Mouse (Mus musculus) urinary bladder, postnatal 4 days (tissue): ENCODE data around the gene Sema3a.
A peak's percentile ranks its signal among the peaks of the same experiment; 100 is the strongest.
"Not testable (repeated sequence)": the region's sequence is repeated elsewhere in the genome, so short reads cannot be mapped to it uniquely, and the experiment has no call there.

ENCODE experiments used
- DNase-seq, 2 experiments: peaks; one replicate each; pipeline ENCODE4 v3.0.0; 2021 to 2022; ENCODE audit warnings: low spot score in 2 of 2

Sema3a gene

DNA sequence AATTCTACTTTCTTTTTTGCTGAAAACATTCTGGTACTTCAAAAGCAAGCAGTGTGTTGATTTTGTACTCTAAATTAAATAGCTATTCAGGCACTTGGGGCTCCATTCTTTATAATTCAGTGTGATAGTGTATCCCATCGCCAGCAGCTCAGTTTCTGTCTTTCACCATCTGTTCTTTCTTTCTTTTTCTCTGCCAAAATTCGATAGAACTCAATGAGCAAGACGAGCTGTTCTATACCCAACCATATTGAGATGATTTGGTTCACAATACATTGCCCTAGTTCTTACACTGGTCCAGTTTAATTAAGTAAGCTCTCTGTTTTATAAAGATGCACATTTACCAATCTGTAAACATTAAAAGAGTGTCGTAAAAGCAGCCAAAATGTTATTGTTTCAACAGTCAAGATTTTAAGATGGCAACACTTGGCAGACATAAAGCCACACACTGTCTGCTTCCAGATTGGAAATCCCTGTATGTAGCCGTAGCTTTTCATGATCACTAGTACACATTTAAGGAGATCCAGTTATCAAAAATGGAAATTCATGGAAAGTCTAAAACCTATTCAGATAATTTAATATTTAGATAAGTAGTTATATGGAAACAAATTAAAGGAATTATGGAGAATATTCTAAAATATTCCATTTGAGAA, 296.2 kb downstream of the Sema3a start:
- no peak for DNase-seq

DNA sequence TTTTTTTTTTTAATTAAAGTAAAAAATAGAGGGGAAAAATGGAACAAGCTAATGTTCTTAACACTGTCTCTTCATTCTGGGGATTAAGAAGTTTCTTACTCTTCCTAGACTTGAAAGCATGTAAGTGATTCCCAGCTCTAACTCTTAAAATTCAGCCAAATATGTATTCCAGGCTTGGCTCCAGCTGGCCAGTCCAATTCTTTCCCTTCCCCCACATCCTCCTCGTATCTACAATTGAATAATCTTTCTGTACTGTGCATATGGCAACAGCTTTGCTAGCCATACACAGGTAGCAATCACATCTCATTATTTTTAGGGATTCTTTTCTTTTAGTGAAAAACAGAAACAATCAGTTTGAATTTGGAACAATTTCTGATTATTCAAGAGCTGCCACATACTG, 303.5 kb downstream of the Sema3a start:
- DNase-seq: no peak

DNA sequence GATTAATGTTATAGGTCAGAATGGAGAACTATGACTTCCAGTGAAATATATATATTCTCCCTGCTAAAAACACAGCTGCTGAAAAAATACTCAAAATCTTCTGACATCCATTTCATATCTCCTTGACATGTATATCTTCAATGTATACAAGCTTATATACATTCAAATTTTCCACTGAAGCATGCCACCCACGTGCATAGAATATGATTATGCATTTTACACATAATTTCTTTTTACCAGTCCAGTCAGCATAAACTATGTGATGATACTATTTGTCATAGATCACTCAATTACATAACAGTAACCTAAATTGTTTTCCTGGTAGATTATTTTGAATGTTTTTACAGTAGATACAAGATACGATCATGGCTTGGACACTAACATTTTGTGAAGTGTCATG, 306.6 kb downstream of the Sema3a start:
- no peak for DNase-seq

DNA sequence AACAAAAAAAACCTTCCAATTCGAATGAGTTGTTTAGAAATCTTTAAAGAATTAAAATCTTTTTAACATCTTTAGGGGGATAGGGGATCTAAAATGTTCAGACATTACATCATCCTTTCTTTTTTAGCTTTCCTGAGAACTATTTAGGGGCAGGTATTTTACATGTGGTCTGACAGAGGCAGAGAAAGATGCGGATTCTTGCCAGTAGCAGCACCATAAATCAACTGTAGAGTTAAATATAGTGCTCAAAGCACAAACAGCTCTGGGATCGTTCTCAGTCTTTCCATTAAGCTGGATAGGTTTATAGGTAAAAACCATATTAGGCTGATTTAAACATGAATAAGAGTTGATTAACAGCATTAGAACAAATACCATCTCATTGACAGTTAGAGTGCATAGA, 307.4 kb downstream of the Sema3a start:
- DNase-seq: no peak

DNA sequence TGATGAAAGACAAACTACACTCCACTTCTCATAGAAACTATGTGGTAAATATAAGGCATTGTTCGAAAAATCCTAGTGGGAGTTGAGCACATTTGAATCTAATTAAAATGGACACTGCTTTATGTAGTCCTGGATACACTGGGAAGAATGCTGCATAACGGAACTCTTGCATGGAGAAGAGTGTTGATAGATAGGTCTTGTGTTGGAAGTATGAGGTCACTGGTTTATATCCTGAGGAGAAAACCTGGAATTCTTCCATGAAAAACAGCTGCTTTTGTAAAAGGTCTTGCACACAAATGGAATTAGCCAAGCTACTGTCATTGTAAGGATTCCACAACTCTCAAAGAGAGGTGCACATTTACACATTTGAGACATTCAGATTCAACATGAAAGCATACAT, 308.1 kb downstream of the Sema3a start:
- DNase-seq: no peak

DNA sequence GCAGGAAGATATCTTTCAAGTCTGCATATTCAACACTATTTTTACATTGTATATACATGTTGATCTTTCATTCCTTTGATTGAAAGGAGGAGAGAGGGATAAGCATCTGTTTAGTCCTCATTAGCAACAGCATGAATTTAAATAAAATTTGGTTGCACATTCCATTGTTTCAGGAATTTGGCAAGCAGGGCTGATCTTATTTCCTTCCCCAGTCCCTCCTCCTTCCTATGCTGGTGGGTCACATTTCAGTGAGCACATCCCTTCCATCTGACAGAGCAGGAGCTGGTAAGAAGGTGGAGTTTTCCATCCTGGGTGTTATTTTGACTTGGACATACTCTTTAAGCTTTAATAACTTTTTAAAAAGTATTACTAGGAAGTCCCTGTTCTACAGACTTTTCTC, 315.9 kb downstream of the Sema3a start:
- DNase-seq: no peak

DNA sequence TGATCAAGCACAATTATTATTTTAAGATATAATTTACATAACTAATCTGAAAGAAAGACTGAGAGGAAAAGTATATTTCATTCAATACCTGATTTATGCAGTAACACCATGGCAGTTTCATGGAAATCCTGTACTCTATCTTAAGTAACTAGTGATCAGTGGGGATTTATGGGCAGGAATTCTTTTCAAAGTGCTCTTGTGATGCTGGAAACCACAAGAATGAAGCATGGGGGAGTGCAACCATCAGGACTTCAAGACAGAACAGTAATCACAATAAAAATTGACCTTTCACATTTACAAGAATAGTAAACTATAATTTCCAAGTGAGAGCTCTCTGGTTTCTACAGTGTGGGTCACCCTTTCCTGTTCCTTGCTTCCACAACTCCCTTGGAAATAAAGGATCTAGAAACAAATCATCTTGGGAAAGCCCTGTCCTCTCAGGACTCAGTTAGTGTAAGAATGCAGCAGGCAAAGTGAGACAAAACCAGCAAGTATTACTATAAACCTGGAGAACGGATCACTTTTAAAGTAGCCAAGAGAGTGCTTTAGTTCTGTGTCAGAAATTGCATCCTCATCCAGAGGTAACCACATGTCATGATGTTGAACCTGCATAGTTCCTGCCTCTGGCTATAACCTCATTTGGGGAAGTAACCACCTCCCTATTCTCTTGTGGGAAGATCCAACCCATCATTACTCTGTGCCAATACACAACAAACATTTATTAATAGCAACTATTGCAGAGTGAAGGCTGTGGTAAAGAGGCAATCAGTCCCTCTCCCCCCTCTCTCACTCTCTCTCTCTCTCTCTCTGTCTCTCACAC, 335.2 kb downstream of the Sema3a start:
- no peak for DNase-seq

DNA sequence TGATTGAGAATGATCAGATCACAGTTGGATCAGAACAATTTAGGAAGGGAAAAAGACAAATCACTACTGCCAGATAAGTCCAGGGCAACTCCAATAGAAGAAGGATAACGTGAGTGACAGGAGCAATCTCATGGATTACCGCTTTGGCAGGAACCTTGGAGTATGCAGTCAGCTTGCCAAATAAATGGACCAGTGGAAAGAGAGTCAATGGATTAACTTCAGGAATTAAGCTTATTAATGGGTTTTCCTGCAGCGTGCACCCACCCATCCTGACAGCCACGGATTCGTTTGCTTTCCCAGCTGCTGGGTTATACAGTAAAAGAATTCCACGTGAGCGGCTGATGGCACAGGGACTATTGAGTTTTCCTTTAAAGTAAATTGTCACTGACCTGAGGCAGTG, 343.6 kb downstream of the Sema3a start:
- no peak for DNase-seq

DNA sequence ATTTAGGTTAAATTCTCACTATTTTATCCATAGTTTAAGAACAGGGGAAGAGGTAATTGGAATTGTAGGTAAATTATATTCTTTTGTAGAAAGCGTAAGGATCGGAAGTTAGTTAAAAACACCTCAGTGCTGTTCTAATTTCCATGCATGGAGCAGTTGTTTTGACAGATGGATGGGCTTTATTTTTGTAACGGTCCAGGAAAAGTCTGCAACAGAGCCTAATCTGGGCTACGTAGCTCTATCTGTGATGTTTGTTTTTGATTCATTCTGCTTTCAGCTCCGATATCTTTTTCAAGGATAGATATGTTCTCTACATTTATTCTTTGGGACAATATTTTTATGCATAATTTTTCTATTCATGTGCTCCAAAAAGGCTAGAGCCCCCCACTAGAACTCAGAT, 344.2 kb downstream of the Sema3a start:
- no peak for DNase-seq

DNA sequence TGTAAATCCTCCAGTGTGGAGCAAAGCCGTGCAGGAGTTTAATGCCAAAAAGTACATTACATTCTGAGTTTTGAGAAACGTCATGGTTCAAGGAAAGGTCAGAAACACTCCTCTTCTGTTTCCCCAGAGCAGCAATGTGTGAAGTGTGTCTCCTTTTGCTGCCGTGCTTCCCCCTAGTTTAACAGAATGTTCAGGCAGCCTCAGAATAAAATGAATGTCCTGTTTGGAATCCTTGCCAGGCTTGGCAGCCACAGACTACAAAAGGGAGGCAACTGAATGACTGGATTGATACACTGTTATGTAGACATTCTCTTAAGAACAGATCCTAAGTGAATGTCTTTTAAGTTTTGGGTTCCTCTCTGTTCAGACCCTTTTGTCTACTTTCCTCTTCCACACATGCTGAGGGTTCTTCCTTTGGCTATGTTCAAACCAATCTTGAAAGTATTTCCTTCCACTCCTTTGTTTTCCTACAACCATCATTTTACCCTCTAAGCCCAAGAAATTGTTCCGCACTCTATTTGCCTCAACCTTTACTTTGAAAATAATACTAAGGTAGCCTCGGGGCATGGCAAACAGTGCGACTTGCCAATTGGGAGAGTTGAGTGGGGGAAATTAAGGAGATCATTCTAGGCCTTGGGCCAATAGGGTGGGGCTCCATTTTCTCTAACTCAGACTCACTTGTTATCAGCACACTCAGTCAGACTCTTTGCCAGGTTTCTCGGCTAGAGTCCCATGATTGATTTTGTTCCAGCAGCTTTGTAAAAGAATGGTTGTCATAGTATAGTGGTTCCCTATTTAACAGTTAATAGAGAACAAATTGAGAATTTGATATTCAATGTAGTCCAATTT, 345.1 kb downstream of the Sema3a start:
- DNase-seq: peak; percentile 21 to 60

DNA sequence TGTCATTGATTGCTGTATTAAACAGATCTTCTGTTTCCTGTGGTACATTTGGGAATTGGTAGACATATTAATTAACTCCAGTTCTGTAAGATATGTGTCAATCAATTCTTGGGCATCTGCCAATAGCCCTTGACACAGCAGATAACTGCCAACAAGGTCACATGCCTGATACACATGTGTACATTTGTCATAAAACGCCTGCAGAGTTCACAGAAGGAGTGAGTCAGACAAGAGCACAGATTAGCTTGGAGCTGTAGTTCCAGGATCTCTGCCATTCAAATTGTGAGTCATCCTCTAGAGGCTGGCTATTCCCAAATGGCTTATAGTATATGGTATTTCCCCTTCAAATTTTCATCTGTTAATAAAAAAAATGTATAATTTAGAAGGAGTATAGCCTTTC, 352.4 kb downstream of the Sema3a start:
- no peak for DNase-seq

DNA sequence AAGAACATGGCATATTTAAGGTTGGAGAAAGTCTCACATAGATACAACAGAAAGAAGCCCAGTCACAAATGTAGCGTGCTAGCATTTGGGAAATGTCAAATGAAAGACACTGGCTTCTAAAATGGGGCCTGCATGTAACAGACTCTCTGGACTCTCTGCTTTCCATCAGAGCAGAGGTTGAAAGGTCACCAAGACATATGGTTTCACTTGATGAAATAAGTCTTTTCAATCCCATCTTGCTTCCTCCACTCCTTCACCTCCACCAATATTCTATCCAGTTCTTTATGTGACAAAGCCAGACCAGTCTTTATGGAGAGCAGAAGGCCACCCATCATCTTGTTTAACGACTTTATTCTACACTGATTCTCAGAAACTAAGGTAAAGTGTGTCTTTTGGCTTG, 363.5 kb downstream of the Sema3a start:
- DNase-seq: no peak

DNA sequence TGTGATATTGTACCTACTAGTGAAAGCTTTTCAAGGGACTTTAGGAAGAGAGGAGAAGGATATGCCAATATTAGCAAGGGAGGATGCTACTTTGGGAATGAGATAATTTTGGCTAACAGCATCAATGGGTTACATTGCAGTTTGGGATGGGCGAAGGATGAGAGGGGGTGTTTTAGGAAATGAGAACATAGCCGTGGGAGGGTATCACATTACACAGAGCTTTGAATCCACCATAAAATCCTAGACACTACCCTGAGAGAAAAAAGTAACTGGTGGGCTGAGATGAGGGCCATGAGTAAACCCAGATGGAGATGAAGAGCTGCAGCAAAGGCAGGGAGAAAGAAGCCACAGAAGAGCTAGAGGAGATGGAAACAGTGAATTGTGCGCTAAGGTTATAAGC, 370.8 kb downstream of the Sema3a start:
- DNase-seq: not testable (repeated sequence)

DNA sequence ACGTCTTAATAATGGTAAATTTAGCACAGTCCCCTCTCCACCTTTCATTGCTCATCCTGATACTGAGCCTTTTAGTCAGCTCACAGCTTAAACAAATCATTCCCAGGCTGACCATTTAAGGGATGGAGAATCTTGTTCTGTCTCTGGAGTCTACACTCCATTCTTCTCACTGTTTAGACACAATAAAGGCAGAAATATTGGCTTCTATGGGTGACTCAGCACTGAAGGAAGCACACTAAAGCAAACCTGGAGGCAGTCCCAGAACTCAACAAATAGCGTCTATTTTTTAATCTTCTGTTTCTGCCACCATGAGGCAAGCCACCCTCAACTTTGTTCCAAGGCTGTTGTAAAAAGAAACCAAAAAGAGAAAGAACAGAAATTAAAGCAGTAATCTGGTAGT, 374.6 kb downstream of the Sema3a start:
- DNase-seq: no peak

DNA sequence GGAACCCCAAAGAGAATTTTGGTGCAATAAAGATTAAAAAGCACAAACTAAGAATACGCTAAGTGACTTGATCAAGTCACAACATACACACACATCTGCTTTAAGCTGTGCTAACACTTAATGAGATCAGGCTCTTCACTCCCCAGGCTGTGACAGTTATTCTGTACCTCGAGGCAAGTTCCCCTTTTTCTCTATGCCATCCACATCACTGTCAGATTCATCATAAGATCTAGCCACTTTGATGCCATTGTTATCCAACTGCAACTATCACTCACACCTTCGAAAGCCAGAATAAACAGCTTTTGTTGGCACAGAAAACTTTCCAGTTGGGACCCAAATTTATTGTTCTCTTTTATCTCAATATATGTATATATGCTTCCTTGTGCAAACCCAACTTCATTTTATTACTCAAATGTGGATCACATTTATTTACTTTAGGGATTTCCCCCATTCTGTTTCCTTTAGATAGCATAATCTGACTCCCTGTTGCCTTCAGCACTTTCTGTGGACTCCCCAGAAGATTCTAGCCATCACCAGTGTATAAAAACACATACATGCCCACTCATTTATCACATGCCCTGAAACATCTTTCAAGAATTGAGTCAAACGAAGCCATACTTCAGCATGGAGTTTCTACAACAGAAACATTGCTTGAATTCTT, 380.8 kb downstream of the Sema3a start:
- no peak for DNase-seq

DNA sequence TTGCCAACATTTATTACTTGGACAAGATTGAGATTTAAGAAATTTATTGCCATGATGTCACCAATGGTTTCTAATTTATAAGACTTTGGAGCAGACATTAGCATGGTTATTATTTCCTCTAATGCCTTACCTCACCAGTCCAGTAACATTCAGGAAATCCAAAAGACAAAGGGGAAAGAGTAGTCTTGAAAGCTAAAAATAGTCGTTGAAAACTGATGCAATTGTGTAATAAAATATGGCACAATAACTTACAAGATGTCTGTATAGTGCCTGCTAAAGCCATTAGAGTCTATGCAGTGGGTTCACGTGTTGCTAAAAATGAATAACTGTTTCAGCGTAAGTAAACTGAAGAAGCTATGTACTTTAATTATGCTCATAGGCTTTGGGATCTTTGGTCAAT, 383.9 kb downstream of the Sema3a start:
- no peak for DNase-seq

DNA sequence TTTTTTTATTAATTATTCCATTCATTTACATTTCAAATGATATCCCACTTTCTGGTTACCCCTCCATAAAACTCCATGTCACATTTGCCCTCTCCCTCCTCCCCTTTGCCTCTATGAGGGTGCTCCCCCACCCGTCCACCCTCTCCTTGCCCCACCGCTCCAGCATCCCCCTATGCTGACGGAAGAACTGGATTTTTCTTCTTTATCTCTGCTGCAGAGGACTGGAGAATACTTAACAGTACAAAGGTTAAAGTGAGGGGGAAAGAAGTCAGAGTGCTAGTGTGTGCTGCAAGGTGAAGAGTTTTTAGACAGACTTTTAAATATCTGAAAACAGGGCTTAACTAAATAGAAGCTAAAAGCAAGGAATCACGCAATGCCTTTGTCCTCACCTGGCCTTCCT, 391.8 kb downstream of the Sema3a start:
- no peak for DNase-seq

DNA sequence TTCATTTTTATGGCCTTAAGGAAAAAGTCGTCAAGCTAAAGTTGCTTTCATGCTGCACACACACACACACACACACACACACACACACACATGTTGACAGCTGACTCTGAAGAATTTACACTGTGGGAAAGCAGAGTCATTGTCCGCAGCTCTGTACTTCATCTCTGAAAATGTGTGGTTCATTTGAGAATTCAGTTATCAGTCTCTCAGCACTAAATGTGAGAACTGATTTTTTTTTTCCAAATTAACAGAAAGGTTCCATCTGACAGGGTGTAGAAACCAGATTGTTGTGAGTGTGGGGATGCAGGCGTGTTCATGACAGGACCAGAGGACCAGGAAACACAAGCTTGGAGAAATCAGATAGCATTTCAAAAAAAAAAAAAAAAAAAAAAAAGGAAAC, 400.4 kb downstream of the Sema3a start:
- no peak for DNase-seq

DNA sequence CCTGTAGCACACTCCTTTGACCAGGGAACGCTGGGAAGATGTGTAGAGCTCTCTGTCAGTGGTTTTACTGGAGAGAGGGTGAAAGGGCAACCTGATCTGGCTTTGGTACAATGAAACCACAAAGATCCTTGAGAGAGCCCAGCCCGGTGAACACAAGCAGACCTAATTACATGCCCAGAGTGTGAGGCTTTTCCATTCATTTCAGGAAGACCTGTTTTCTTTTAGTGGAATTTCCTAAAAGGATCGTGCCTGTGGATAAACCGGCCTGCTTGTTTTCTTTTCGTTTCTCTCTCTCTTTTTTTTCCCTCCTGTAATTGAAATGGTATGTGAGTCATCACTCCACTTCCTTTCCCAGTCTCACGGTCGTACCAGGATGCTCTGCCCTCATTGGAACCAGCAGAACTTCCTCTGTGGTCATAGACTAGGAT, 401.8 kb downstream of the Sema3a start:
- DNase-seq: no peak

DNA sequence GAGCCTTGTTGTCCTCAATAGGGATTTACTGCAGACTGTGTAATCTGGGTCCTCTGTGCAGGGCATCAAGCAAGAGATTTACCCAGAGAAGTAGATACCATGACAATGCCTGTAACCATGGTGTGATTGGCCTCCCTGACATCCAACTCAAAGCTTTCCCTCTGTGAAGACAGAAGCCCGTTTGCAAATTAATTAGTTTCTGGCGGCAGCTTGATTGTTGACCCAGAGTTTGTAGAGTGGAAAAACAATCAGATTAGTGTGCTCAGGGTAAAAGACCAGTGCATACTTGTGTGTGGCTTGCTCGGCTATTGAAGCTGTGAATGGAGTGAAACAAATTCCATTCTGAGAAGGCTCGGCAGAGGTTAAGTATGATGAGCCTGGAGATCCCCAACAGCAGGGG, 404.0 kb downstream of the Sema3a start:
- no peak for DNase-seq

DNA sequence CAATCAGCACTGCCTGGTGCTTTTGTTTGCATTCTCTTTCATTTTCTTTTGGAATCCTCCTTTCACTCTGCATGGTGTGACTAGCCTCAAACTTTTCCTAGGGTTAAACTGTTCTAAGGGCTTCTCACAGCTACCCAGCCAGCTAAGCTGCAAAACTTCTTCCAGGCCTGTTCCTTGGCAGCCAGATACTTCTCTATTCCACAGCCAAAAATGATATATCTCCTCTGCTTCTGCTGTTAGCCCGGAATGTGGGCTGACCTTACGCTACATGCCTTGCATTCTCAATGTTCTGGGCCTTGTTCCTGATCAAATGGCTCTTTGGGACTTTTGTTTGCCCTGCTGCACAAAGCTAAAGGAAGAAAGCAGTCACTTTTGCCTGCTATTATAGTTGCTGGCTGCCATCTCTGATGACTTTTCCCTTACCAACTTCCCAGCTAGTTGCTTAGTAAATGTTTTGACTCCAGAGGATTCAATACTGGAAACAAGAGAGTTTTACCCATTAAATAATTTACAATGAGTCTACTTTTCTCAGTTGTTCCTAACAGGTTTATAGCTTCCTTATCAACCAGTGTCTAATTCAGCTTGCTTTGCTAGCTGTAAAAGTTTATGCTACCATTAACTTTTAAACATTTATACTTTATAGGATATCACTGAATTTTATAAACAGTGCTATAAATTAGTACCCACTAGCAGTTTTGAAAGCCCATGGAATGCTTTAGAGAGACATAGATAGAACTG, 422.4 kb downstream of the Sema3a start:
- peak in 1 of 2 experiments; percentile 36 for DNase-seq
